Mouse (Mus musculus) adrenal gland, postnatal 4 days (tissue): ENCODE measurements around the gene Ear10. TPM values are rescaled to one million over a fixed set of nuclear protein-coding genes. Genes with fewer than 3 reads are reported as not detected.
"Not testable (repeated sequence)": the region's sequence is repeated elsewhere in the genome, so short reads cannot be mapped to it uniquely, and the experiment has no call there.

Experiments used
- DNase-seq, 2 experiments: peaks; one replicate each; pipeline ENCODE4 v3.0.0; 2021 to 2022; ENCODE audit warnings: low spot score in 2 of 2, mixed read lengths in 2 of 2
- long read RNA-seq, 2 experiments: library from polyadenylated mRNA; stranded (forward); transcript quantifications; one replicate each; pipeline ENCODE4 v2.0.0; 2021
- total RNA-seq, 2 experiments: library from RNA; stranded (reverse); gene quantifications; 2 replicates each; pipeline ENCODE4 v1.2.3; 2021

The Ear10 gene
- total RNA-seq, result not detected
- long read RNA-seq, experiment 1, result 0 reads
- long read RNA-seq, experiment 2, result 0 reads

DNA sequence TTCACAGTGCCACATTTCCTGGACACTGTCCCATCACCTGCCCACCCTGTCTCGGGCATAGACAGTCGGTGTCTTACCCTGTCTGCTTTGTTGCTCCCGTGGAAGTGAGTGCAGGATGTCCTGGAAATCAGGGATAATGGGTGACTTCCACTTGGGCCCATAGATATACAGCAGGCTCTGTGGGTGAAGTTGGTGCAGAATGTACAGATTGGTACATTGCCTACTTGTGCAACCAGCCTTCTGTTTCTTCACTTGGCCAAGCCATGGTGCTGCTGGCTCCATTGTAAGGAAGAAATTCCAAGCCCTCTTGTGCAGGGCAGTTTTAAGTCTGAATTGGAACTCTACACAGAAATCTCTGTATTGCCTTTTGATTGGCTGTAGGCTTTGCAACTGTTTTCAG is at the start of gene Ear10:
TSS of gene Ear10 (minus strand) at position 101 of the 400 bp plus-strand sequence.
- DNase-seq, result not testable (repeated sequence)

DNA sequence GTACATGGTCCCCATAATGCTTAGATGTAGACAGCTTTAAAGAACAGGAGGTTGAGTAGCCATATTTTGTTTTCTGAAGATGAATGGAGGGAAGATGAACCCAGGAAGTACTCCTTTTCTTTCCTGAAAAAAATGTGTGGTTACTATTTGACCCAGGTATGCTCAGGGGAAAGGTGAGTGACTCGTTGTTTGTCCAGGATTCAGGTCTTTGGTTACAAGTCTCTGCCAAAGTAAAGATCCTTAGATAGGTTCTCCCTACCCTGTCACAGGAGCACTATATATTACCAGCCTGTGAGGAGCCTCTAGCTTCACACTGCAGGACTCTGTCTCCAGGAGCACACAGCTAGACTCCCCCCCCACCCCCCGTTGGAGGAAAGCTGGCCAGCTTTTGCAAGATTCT is 33.4 kb upstream of the Ear10 start, which contains the start of gene Ang5:
TSS of gene Ang5 (plus strand) at position 301 of the 400 bp plus-strand sequence.
- not testable (repeated sequence) for DNase-seq

DNA sequence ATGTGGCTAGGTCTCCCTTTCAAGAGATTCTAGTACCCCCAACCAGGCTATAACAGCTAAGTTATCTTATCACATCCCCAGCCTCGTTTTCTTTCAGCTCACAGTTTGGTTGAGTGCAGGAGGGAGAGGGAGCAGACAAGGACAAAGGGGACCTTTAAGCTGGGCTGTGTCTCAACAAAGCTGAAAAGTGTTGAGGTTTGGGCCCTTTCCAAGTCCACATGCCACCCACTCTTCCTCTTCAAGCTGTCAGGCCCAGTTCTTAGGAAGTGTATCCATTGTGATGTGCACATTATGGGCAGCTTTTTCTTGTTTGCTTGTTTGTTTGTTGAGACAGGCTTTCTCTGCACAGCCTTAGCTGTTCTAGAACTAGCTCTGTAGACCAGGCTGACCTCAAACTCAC is 31.7 kb upstream of the Ear10 start:
- DNase-seq, result not testable (repeated sequence)

DNA sequence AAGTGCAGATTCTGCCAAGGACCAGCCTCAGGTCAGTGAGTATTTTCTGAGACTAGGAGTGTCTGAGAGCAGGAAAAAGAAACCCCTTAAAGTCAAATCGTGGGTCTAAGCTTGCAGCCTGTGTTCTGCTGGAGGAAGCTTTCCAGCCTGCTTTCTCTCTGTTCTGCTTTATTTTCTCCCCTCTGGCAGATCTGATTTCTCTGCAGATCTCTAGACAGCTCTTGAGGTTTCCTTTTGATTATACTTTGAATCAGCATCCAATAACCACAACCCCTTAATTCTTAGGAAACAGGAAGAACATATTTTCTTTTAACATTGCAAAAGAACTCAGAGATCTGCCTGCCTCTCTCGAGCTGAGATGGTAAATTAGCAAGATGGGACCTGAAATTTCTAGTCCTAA is 30.0 kb upstream of the Ear10 start:
- not testable (repeated sequence) for DNase-seq

DNA sequence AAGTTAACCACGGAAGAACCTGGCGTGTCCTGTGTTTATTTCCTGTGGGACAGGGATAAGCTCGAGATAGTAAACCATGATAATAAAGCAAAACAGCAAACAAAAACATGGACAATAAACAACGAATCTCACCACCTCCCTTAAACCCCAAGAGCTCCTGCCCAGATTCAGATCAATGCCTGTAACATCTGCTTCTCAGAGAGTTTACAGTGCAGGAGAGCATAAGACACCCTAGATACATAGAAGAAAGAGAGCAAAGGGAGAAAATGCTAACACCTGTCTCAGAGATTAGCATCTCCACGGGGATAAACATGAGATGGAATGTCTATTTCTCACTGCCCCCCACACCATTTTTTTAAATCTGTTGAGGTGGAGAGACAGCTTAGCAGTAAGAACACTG is 10.0 kb upstream of the Ear10 start:
- DNase-seq, result not testable (repeated sequence)

DNA sequence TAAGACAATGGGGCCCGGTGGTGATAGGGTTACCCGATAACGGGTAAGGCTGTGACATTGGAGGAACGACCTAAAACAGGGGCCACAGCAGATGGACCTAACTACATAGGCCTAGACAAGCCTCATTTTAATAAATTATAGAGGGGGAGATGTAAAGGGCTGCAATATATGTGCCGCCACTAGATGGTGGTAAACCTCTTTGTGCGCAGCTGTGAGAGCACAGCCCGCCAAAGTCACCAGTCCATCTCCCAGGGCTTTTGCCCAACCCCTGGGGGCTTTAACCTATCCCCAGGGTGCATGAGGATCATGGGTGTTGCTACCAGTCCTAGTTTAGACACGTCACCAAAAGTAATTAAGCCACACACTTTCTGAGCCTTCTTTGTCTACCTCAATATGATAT is 9.6 kb upstream of the Ear10 start:
- DNase-seq, result not testable (repeated sequence)

DNA sequence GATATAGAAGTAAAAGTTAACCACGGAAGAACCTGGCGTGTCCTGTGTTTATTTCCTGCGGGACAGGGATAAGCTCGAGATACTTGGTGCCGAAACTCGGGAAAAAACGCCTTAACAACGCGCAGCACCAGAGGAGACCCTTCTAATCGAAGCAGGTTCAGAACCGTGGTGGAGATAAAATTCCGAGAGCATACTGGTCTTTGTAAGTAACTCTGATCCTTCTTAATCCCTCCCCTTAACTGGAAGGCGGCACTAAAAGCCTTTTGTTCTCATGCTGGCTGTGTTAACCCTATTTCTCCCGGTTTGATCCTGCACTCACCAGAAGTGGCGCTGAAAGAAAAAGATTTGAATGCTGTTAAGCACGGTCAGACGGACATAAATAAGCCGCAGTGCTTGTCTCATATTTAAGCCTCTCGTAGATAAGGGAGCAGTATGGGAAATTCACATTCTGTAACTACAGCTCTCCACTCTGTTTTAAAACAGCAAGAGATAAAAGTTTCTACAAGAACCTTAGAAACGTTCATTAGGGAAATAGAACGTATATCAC is 2.1 kb upstream of the Ear10 start:
- DNase-seq, result not testable (repeated sequence)

DNA sequence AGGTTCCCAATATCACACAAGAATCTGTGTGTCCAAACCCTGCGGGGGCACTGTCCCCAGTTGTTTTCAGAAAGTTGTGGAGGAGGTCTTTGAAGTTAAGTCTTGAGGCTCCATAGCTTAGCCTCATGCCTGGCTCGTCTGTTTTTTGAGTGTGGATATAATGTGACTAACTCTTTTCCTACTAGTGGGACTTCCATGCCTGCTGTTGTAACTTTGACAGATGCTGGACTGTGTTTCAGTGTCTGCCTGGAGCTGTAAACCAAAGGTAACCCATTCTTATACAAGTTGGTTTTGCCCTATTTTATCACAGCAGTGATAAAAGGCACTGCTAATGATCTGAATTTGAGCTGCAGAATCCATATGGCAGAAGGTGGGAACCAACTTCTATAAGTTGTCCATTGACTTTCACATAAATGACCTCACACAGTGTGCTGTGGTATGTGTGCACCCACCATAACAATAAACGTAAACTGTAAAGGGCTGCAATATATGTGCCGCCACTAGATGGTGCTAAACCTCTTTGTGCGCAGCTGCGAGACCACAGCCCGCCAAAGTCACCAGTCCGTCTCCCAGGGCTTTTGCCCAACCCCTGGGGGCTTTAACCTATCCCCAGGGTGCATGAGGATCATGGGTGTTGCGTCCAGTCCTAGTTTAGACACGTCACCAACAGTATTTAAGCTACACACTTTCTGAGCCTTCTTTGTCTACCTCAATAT is 1.5 kb upstream of the Ear10 start, which contains the start of gene Gm8113:
TSS of gene Gm8113 (plus strand) at position 703 of the 716 bp plus-strand sequence.
- peak; percentile 3 to 4 for DNase-seq

DNA sequence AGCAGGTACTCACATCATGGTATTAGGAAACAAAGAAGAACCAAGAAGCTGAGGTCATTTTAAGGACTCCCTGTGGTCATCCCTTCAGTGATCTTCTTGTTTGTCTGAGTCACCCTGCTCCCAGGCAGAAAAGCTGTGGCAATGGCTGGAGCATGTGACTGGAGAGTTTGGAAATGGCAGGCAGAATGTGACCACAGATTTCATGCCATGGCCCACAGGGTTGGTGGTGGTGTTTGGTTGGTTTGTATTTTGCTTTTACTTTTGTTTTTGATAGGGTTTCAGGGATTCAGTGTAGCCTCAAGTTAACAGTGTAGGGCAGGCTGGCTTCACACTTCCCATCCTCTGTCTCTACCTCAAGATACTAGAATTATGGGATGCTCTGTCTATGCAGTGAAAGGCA is 5.1 kb downstream of the Ear10 start:
- not testable (repeated sequence) for DNase-seq

DNA sequence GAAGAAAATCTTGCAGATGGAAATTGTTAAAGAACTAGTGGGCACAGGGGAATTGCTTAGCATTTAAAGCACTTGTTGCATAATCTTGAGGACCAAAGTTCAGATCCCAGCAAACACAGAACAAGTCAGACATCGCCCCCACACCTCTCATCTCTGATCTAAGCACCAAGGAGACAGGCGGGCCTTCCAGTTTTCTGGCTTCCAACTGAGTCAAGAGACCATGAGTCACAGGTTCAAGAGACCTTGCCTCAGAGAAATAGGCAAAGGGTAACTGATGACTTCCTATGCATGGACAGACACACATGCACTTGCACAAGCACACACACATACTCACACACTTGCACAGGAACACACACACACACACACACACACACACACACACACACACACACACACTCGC is 24.8 kb downstream of the Ear10 start:
- not testable (repeated sequence) for DNase-seq

DNA sequence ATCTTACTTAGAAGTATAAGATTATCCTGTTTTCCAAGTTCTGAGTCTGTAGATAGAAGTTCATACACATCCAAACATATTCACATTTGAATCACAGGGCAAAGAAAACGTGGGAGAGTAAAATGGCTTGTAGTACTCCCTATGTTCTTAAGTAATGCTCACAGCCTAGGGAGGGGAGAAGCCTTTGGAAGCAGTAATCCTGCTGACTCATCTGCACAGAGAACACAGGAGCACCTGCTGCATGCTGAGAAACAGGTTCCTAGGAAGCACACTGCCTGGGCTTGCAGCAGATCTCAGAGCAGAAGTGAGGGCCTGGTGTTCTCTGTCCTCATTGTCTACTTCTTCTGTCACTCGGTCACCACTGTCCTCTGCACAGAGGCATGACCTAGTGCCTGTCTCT is 28.0 kb downstream of the Ear10 start:
- DNase-seq, result not testable (repeated sequence)

DNA sequence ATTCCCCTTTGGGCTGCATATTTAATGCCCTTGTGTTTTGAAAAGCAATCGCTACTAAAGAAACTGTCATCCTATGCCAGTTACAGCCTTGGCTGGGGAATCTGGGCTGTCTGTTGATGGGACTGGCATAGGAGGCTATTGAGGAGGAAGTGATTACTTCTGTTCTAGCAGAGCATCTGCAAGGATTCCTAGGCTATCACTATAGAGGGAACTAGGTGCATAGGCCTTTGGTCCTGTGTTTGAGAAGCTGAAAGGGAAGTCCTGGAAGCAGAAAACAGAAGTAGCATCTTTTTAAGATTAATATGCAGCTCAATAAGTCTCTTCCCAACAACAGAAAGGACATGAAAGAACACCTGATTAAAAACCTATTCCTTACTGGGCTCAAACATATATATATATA is 32.1 kb downstream of the Ear10 start:
- not testable (repeated sequence) for DNase-seq

DNA sequence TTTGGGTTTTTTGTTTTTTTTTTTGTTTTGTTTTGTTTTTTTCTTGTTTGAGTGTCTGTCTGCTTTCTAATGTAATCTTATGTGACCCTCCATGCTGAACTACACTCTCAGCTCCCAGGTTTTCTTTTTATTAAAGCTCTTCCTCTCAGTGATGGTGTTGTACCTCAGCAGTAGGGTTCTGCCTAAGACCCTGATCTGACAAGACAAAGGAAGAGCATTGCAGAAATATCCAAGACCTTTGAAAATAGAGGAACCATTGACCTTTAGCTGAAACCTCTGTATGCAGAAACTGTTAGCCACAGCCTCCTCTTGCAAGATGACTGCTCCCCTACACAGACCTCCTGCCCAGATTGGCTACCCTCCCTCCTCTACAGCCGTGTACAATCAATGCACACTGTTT is 37.1 kb downstream of the Ear10 start:
- DNase-seq, result not testable (repeated sequence)

DNA sequence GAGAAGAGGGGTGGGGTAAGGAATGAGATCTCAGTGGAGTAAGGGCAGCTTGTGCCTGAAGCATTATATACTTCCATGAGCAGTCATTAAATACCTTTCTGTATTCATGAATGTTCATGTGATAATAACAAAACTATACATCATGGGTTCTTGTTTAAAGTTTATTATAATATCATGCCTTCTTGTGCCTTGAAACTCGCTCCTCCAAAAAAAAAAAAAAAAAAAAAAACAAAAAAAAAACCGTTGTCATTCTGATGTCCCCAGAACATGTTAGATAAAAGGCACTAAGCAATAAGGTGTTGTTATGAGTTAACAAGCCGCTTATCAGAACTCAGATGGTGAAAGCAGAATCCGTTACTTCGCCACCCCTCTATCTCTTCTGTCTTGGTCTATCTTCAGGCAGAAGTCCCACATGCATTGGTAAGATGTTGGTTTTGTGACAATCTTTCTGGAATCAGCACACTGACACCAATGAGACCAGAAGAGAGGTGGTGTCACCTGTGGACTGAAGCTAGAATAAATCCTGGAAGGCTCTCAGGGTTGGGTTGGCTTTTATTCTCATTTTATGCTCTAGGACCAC is 43.3 kb downstream of the Ear10 start:
- DNase-seq, result not testable (repeated sequence)

DNA sequence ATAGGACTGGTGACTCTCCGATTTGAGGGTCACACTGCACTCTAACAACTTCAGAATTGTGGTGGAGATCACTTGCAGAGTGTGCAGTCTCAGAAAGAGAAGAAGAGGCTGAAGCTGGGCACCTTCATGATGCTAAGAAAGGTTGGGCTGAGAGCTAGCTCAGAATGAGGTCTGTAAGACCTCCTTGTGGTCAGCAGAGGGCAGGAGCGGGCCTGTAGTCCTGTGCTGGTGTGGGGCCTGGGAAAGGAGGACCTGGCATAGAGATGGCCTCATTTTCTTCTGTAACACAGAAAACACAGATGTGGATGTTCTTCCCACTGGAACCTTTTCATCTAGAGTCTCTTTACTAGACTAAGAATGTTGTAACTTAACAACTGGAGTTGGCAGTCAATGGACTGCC is 45.6 kb downstream of the Ear10 start:
- DNase-seq, result not testable (repeated sequence)

DNA sequence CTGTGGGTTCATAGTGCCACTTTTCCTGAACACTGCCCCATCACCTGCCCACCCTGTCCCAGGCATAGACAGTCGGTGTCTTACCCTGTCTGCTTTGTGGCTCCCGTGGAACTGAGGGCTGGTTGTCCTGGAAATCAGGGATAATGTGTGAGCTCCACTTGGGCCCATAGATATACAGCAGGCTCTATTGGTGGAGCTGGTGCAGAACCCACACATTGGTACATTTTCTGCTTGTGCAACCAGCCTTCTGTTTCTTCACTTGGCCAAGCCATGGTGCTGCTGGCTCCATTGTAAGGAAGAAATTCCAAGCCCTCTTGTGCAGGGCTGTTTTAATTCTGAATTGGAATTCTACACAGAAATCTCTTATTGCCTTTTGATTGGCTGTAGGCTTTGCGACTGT is 47.9 kb downstream of the Ear10 start, which contains the start of gene Ear1:
TSS of gene Ear1 (minus strand) at position 101 of the 400 bp plus-strand sequence.
- DNase-seq, result not testable (repeated sequence)

DNA sequence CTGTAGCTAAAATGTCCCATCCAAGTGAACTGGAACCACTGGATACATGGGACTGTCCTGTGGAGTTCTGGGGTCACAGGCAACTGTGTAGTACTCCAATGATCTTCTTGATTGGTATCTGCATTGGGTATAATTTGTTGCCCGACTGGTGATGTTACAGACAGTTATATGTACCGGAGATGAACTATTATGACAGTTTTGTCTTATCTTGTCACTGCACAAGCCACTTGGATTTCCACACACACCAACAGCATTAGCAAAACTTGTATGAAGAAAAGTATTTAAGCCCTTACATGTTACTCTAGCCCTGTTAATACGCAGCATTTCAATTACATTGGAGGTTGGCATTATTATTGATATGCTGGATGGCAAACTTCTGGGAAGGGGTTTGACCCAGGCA is 48.5 kb downstream of the Ear10 start:
- DNase-seq, result not testable (repeated sequence)

Other genes with a start within 250 kb of the Ear10 start
- not detected for gene Gm8165, start 246.4 kb downstream of the Ear10 start, total RNA-seq
- 1 to 10 TPM; 1.2 to 1.5 TPM for gene Gm7324, start 225.7 kb downstream of the Ear10 start, total RNA-seq
- gene Gm16506, start 196.1 kb downstream of the Ear10 start, total RNA-seq, result not detected
- not detected for gene Gm6526, start 175.7 kb downstream of the Ear10 start, total RNA-seq
- not detected for gene Gm8180, start 138.8 kb downstream of the Ear10 start, total RNA-seq
- 1 to 10 TPM in 1 of 2 experiments, under 1 TPM in 1; 0.59 to 2.0 TPM for gene Ear1, start 48.0 kb downstream of the Ear10 start, total RNA-seq
- gene Gm8113, start 1.8 kb upstream of the Ear10 start, total RNA-seq, result 10 to 100 TPM; 10.0 to 10.8 TPM
- gene Ang5, start 33.5 kb upstream of the Ear10 start, total RNA-seq, result not detected
- gene Ang6, start 78.7 kb upstream of the Ear10 start, total RNA-seq, result not detected
- gene Ear2, start 179.1 kb upstream of the Ear10 start, total RNA-seq, result 1 to 10 TPM; 2.2 to 3.2 TPM
- gene Gm3327, start 200.3 kb upstream of the Ear10 start, total RNA-seq, result not detected